Mouse (Mus musculus): Measurements from ENCODE around the gene Clptm1.

The Clptm1 gene

GRCm38 (mm10) chr7:19664455-19664954 lies 328 bp downstream of the Clptm1 start:
- DNase-seq (ENCODE audit: low read depth, low spot score), result no peak

DNA sequence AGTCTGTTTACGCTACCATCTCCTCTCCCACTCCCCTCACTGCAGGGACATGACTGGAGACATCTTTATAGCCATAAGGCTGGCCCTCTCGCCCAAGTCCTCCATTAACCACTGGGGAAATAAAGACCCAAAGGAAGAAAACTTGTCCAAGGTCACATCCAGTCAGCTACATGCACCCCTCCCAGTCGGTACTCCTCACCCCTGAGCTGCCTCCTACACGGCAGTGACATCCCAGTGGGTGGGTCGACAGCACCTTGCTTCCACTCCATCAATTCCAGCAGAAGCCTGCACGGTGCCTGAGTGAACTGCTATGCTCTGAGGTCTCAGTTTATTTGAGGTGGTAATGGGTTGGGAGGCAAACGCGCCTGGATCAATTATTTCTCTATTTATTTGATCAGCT lies 893 bp downstream of the Clptm1 start:
- DNase-seq (ENCODE audit: low read depth, low spot score), result no peak

DNA sequence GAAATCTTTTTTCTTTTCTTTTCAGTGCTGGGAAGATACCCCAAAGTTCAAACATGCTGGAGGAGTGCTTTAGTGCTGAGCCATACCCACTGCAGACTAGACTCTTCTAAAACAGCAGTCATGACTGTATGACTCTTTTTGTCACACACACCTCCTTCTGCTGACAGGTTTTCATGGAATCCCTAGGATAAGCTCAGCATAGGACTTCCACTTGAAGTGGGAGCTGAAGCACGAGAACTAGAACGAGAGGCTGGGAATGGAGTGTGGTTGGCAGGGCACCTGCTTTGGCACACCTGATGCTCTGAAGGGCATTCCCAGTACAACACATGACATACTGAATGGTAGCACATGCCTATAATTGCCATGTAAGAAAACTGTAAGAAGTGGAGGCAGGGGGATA lies 12.2 kb downstream of the Clptm1 start:
- no peak for DNase-seq (ENCODE audit: low read depth, low spot score)

- DNase-seq (ENCODE audit: low read depth, low spot score), result no peak
Measured at GRCm38 (mm10) chr7:19651063-19651786, 13.6 kb downstream of the Clptm1 start.

- no peak for DNase-seq (ENCODE audit: low read depth, low spot score)
Measured at GRCm38 (mm10) chr7:19641223-19641622, 23.6 kb downstream of the Clptm1 start.

DNA sequence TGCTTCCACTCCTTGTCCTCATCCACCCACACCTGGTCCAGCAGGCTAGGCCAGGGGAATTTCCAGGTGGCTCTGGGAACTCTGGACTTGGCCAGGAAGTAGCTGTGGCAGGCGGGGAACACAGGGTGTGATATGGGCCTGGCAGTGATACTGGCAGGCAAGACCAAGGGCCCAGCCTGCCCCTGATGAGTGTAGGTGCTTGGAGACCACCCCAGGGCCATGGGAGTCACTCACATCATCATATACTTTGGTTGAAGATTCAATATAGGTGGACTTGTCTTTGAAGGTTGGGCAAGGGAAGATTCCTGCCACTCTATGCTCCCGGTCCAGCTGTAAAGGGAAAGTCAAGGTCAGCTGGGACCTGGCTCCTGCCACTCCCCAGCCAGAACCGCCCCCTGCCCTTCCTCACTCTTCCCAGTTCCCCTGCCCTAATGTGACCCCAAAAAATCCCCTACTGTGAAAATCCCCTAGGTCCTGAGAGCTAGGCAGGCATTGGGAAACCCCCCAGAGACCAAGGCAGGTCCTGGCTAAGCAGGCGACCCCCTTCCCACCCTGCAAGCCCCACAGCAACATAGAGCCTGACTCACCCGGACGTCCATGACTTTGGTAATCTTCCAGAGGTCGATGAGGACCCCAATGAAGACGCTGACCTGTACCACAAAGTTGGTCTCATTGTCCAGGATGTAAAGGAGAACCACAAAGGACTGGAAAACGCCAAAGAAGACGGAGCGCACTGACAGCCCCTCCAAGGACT lies 29.6 kb downstream of the Clptm1 start:
- no peak for DNase-seq (ENCODE audit: low read depth, low spot score)

- no peak for DNase-seq (ENCODE audit: low read depth, low spot score)
Measured at GRCm38 (mm10) chr7:19634591-19634990, 30.2 kb downstream of the Clptm1 start.

- no peak for DNase-seq (ENCODE audit: low read depth, low spot score)
Measured at GRCm38 (mm10) chr7:19633855-19634254, 31.0 kb downstream of the Clptm1 start.

- no peak for DNase-seq (ENCODE audit: low read depth, low spot score)
Measured at GRCm38 (mm10) chr7:19633197-19633596, 31.6 kb downstream of the Clptm1 start.

DNA sequence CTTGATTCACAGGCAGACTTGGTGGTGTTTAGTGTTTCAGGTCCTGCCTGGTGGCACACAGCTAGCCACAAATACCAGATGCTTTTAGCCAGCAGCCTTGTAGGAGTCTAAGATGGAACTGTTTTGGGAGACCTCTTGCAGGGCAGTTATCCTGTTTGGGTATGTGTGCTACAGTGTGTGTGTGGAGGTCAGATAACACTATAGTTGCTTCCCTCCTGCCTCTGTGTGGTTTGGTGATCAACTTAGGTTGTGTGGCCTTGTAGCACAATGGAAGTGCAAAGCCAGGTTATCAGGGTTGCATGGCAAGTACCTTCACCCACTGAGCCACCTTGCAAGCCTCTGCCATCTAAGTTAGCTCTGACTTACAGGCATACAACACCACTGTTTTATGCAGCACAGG lies 32.1 kb downstream of the Clptm1 start:
- DNase-seq (ENCODE audit: low read depth, low spot score), result no peak

DNA sequence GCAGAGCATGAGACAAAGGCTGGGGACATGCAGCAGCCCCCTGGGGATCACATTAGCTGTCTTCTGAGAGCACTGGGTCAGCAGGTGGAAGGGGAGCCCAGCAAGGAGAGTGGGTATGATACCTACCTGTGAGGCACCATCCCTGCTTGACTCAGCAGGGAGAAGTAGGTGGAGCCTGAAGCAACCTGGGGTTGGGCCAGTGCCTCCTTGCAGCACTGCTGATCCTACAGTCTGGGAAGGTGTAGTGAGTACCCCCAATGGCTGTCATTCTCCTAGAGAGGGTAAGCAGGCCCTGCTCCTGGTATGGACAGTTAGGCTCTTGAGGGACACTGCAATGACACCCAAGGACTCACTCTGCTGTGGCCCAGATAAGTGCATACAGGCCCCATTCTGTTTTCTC lies 32.6 kb downstream of the Clptm1 start:
- no peak for DNase-seq (ENCODE audit: low read depth, low spot score)

DNA sequence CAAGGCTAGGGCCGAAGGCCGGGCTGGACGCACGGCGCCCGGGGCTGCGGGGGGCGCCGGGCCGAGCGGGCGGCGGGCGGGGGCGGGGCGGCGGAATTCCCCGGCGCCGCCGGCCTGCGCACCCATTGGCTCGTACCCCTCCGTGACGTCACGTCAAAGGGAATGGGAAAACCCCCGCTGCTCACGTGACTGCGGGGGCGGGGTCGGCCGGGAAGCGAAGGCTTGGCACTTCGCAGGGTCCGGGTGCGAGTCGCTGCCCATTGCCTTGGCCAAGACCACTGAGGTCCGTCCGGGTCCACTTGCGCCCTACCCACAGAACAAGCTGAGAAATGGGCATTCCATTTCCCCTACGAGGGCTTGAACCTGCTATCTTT lies 35.5 kb downstream of the Clptm1 start, which contains the start of gene Relb:
TSS of gene Relb (minus strand) at position 78 of the 374 bp plus-strand sequence.
- peak; percentile 80 for DNase-seq (ENCODE audit: low read depth, low spot score)

DNA sequence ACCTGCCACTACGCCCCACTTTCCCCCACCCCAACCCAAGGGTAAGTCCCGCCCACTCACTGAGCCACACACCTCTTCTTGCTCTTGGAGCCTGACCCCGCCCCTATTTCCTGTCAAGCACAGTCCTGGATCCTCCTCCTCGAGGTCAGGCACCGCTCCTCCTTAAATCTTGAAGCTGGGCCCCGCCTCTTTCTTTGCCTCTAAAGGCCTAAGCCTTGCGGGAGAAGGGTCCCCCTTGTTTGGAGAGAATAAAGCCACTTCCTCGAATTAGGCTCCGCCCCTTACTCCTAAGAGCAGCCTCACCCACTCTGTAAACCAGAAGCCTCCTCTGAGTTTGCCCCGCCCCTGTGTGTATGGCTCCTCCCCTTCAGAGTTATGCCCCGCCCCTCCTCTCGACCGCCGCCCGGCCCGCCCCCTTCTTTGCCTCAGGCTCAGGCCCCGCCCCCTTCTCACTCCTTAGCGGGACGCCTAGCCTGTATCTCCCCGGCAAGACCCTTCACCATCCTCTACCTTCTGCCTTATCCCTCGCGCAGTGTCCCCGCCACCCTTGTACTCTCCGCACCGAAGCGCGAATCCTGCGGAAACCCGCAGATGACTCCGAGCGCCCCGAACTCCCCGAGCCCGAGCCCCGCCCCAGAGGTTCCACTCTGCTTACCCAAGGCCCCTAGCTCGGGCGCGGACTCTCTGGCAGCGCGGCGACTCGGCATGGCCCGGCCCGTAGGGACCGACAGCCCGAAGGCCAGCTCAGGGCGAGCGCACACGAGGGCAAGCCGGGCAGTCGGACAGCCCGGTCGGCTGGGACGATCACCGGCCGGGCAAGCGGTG lies 36.1 kb downstream of the Clptm1 start:
- peak; percentile 80 for DNase-seq (ENCODE audit: low read depth, low spot score)

- no peak for DNase-seq (ENCODE audit: low read depth, low spot score)
Measured at GRCm38 (mm10) chr7:19628192-19628535, 36.7 kb downstream of the Clptm1 start.

- no peak for DNase-seq (ENCODE audit: low read depth, low spot score)
Measured at GRCm38 (mm10) chr7:19627721-19628120, 37.1 kb downstream of the Clptm1 start.

GRCm38 (mm10) chr7:19623433-19623832 lies 41.4 kb downstream of the Clptm1 start:
- DNase-seq (ENCODE audit: low read depth, low spot score), result no peak

- DNase-seq (ENCODE audit: low read depth, low spot score), result no peak
Measured at GRCm38 (mm10) chr7:19622241-19622640, 42.6 kb downstream of the Clptm1 start.

- DNase-seq (ENCODE audit: low read depth, low spot score), result no peak
Measured at GRCm38 (mm10) chr7:19620811-19621210, 44.0 kb downstream of the Clptm1 start.

GRCm38 (mm10) chr7:19619004-19619801 lies 45.6 kb downstream of the Clptm1 start:
- peak; percentile 78 for DNase-seq (ENCODE audit: low read depth, low spot score)

- DNase-seq (ENCODE audit: low read depth, low spot score), result no peak
Measured at GRCm38 (mm10) chr7:19615036-19615577, 49.7 kb downstream of the Clptm1 start.

- DNase-seq (ENCODE audit: low read depth, low spot score), result no peak
Measured at GRCm38 (mm10) chr7:19610969-19611368, 53.9 kb downstream of the Clptm1 start.

Measured in retina, postnatal 7 days (tissue).